Mouse (Mus musculus) lung, embryonic 15.5 days (tissue): ENCODE data around the gene Asic2. TPM values are rescaled to one million over a fixed set of nuclear protein-coding genes. Genes with fewer than 3 reads are reported as not detected.
A peak's percentile ranks its signal among the peaks of the same experiment; 100 is the strongest.

ENCODE experiments used
- ATAC-seq: fragments of 200-750 bp; cut with Nextera tagmentation; 2 replicates; pipeline ENCODE4 v1.8.0; 2017; ENCODE audit warnings: moderate number of reproducible peaks, borderline replicate concordance; ENCODE audit not compliant: low FRiP score, low TSS enrichment; ENCODE audit errors: extremely low read depth
- H3K27ac ChIP-seq: fragments of 300-500 bp; sonication (generic); 2 replicates; pipeline ENCODE4 v1.5.1; 2015; ENCODE audit warnings: moderate library complexity, mild to moderate bottlenecking, inconsistent platforms
- H3K27me3 ChIP-seq: fragments of 300-500 bp; sonication (generic); 2 replicates; pipeline ENCODE4 v1.6.1; 2015; ENCODE audit warnings: inconsistent platforms
- H3K36me3 ChIP-seq: fragments of 300-500 bp; sonication (generic); 2 replicates; pipeline ENCODE4 v1.6.1; 2015; ENCODE audit warnings: inconsistent platforms
- H3K4me1 ChIP-seq: fragments of 300-500 bp; sonication (generic); 2 replicates; pipeline ENCODE4 v1.6.1; 2015; ENCODE audit warnings: inconsistent platforms
- H3K4me2 ChIP-seq: fragments of 300-500 bp; sonication (generic); 2 replicates; pipeline ENCODE4 v1.6.1; 2015; ENCODE audit warnings: inconsistent platforms, mild to moderate bottlenecking, moderate library complexity
- H3K4me3 ChIP-seq: fragments of 300-500 bp; sonication (generic); 2 replicates; pipeline ENCODE4 v1.5.1; 2015; ENCODE audit warnings: mild to moderate bottlenecking, inconsistent platforms
- H3K9ac ChIP-seq: fragments of 300-500 bp; sonication (generic); 2 replicates; pipeline ENCODE4 v1.6.1; 2015; ENCODE audit warnings: inconsistent platforms
- H3K9me3 ChIP-seq: fragments of 300-500 bp; sonication (generic); 2 replicates; pipeline ENCODE4 v1.6.1; 2016; ENCODE audit warnings: inconsistent platforms
- WGBS: fragments of 180-500 bp; shearing (Covaris S2); methylation state at CpG from one replicate; pipeline ENCODE4 v1.1.7; 2015; 5-methylcytosine and 5-hydroxymethylcytosine counted together
- polyA plus RNA-seq: library from polyadenylated mRNA; unstranded; fragments of >200 nt; fragmentation: Nextera tagmentation; extraction: Ambion mirVana; gene quantifications from 2 replicates; pipeline ENCODE4 v1.2.1, GENCODE M21; 2015

The Asic2 gene
- polyA plus RNA-seq, 1 experiment from 2014 or later: 0.37 TPM

GRCm38 (mm10) chr11:81496446-81496845 lies 471.8 kb downstream of the Asic2 start:
- no peak overlapping the region for H3K27ac ChIP-seq
- WGBS: 35% methylated on average over 1 of the region's 1 CpGs
- ATAC-seq: no peak
- H3K4me2 ChIP-seq: no peak overlapping the region
- no peaks in the 10 kb centered on the region for H3K9me3 ChIP-seq
- H3K9ac ChIP-seq: no peak overlapping the region
- H3K36me3 ChIP-seq: no peaks in the 10 kb centered on the region
- H3K27me3 ChIP-seq: no peaks in the 10 kb centered on the region
- H3K4me1 ChIP-seq: no peaks in the 10 kb centered on the region
- no peak overlapping the region for H3K4me3 ChIP-seq

DNA sequence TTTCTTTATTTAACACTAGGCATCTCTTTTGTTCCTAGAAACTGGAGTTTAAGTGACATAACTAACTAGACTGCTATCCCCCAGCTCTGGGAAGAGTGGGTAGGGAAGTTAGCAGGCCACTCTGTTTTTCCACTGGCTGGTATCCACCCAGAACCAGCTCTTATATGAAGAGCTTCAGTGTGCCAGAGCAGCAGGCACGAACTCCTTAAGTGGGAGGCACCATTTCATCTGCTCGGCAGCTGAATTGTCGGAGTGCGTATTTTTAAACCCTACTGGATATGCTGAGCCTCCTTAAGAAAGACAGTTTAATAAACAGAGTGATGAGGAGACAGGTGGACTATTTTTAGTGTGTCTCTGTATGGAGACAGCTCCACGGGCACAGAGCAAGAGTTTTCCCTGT lies 475.9 kb downstream of the Asic2 start:
- Histone ChIP-seq H3K27ac (no peak overlapping the region), H3K4me3 (no peak overlapping the region), H3K36me3 (no peaks in the 10 kb centered on the region), H3K9ac (no peak overlapping the region), H3K4me2 (no peak overlapping the region), H3K27me3 (no peaks in the 10 kb centered on the region), H3K4me1 (no peaks in the 10 kb centered on the region), H3K9me3 (no peaks in the 10 kb centered on the region)
- no peak for ATAC-seq
- WGBS: 59% methylated on average over 5 of the region's 5 CpGs

DNA sequence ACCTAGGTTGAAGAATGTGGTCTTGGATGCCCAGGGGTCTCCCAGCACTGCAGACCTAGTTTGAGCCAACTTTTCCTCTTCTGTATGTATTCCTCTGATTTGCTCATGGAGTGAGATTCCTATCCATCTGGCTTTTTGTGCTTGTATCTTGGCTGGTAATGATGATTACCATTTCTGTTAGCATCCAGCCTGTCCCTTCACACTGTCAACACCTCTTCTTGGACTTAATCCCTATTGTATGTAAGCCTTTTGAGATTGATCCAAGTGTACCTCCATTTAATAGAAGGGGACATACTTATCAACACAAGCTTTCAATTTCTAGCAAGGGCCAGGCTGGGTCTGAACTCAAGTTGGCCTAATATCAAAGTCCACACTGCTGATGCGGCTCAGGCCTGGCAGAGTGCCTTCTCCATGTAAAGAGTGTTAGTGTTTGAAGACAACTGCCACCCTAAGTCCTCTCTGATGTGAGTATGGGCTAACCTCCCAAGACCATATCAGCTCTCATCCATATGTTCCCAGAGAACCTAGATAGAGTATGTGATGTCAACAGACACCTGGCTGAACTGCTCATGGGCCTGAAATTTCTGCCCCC lies 479.0 kb downstream of the Asic2 start:
- Histone ChIP-seq H3K9me3 (no peaks in the 10 kb centered on the region), H3K27me3 (no peaks in the 10 kb centered on the region), H3K27ac (no peak overlapping the region), H3K4me1 (no peaks in the 10 kb centered on the region), H3K4me2 (no peak overlapping the region), H3K36me3 (no peaks in the 10 kb centered on the region), H3K4me3 (no peak overlapping the region), H3K9ac (no peak overlapping the region)
- WGBS: 55% methylated on average over 1 of the region's 1 CpGs
- 0 out of 2 replicates have a peak, but pooled peaks have one; percentile 23 for ATAC-seq

- no peaks in the 10 kb centered on the region for H3K4me1 ChIP-seq
- no peak overlapping the region for H3K9ac ChIP-seq
- H3K36me3 ChIP-seq: no peaks in the 10 kb centered on the region
- no peaks in the 10 kb centered on the region for H3K9me3 ChIP-seq
- H3K27me3 ChIP-seq: no peaks in the 10 kb centered on the region
- no peak for ATAC-seq
- H3K27ac ChIP-seq: no peak overlapping the region
- 66% methylated on average over 5 of the region's 5 CpGs for WGBS
- H3K4me2 ChIP-seq: no peak overlapping the region
- no peak overlapping the region for H3K4me3 ChIP-seq
These were observed 479.6 kb downstream of the Asic2 start for GRCm38 (mm10) chr11:81488681-81489080.

- Histone ChIP-seq H3K4me1 (no peaks in the 10 kb centered on the region), H3K4me3 (no peak overlapping the region), H3K27me3 (no peaks in the 10 kb centered on the region), H3K9ac (no peak overlapping the region), H3K9me3 (0 out of 2 replicates have a peak, but pooled peaks cover 5% of the 10 kb centered on the region), H3K4me2 (no peak overlapping the region), H3K27ac (no peak overlapping the region), H3K36me3 (no peaks in the 10 kb centered on the region)
- WGBS: 12% methylated on average over 6 of the region's 6 CpGs
- ATAC-seq: no peak
These were observed 481.9 kb downstream of the Asic2 start for GRCm38 (mm10) chr11:81486265-81486940.

GRCm38 (mm10) chr11:81481198-81481597 lies 487.1 kb downstream of the Asic2 start:
- H3K4me3 ChIP-seq: no peak overlapping the region
- no peak for ATAC-seq
- H3K27me3 ChIP-seq: no peaks in the 10 kb centered on the region
- H3K36me3 ChIP-seq: no peaks in the 10 kb centered on the region
- H3K4me2 ChIP-seq: no peak overlapping the region
- H3K9me3 ChIP-seq: 0 out of 2 replicates have a peak, but pooled peaks cover 6% of the 10 kb centered on the region
- 30% methylated on average over 3 of the region's 3 CpGs for WGBS
- H3K4me1 ChIP-seq: no peaks in the 10 kb centered on the region
- H3K27ac ChIP-seq: no peak overlapping the region
- H3K9ac ChIP-seq: no peak overlapping the region

- H3K27me3 ChIP-seq: no peaks in the 10 kb centered on the region
- ATAC-seq: no peak
- no peaks in the 10 kb centered on the region for H3K4me1 ChIP-seq
- no peaks in the 10 kb centered on the region for H3K36me3 ChIP-seq
- no peak overlapping the region for H3K27ac ChIP-seq
- H3K4me3 ChIP-seq: no peak overlapping the region
- no peaks in the 10 kb centered on the region for H3K9me3 ChIP-seq
- no peak overlapping the region for H3K4me2 ChIP-seq
- no peak overlapping the region for H3K9ac ChIP-seq
These were observed 492.0 kb downstream of the Asic2 start for GRCm38 (mm10) chr11:81476231-81476630.

- Histone ChIP-seq H3K9me3 (no peaks in the 10 kb centered on the region), H3K4me1 (no peaks in the 10 kb centered on the region), H3K4me2 (no peak overlapping the region), H3K9ac (no peak overlapping the region), H3K27me3 (no peaks in the 10 kb centered on the region), H3K27ac (no peak overlapping the region), H3K4me3 (no peak overlapping the region), H3K36me3 (no peaks in the 10 kb centered on the region)
- 74% methylated on average over 2 of the region's 2 CpGs for WGBS
- no peak for ATAC-seq
These were observed 494.1 kb downstream of the Asic2 start for GRCm38 (mm10) chr11:81474121-81474520.

DNA sequence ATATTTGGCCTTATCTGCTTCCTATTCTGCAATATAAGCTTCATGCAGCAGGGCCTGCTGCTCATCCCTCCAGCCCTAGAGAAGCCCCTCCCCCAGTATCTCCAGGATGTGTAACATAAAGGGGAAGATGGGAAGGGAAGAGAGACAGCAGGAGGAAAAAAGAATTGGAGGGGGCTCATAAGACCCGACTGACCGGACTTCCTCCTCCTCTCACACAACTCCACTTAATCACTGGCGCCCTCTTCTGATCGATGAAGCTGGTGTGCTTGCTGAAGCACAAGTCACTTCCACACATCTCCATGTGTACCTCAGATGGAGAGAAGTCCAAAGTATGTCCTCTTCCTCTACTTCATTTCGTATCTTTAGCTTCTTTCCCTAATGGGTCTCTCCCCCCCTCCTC lies 506.1 kb downstream of the Asic2 start:
- WGBS: 8% methylated on average over 5 of the region's 5 CpGs
- ATAC-seq: no peak
- H3K4me1 ChIP-seq: no peaks in the 10 kb centered on the region

GRCm38 (mm10) chr11:81461748-81462147 lies 506.5 kb downstream of the Asic2 start:
- Histone ChIP-seq H3K4me1 (no peaks in the 10 kb centered on the region), H3K9ac (no peak overlapping the region), H3K4me3 (no peak overlapping the region), H3K27ac (no peak overlapping the region), H3K9me3 (no peaks in the 10 kb centered on the region), H3K36me3 (no peaks in the 10 kb centered on the region), H3K27me3 (no peaks in the 10 kb centered on the region), H3K4me2 (no peak overlapping the region)
- 30% methylated on average over 4 of the region's 4 CpGs for WGBS
- ATAC-seq: no peak

More for the DNA sequence above, 506.1 kb downstream of the Asic2 start:
- Histone ChIP-seq H3K36me3 (no peaks in the 10 kb centered on the region), H3K27ac (no peak overlapping the region), H3K27me3 (no peaks in the 10 kb centered on the region), H3K4me2 (no peak overlapping the region), H3K9me3 (no peaks in the 10 kb centered on the region), H3K9ac (no peak overlapping the region), H3K4me3 (no peak overlapping the region)

DNA sequence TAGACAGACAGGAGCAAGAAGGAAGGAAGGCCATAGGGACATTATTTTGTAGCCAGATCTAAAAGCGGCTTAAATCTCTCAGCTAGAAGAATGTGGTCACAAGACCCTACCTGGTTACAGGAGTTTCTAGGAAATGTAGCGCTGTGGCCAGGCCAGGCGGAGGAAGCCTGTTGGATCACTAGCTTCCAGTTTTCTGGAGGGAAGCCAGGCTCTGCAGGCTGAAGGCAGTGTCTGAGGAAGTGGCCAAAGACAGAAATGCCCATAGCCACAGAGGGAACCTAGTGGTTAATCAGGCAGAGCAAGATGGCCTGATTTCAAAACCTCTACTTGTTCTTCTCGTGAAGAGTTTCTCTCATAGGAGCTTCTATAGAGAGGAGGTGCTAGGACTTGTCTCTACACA lies 513.3 kb downstream of the Asic2 start:
- Histone ChIP-seq H3K9me3 (no peaks in the 10 kb centered on the region), H3K9ac (no peak overlapping the region), H3K36me3 (no peaks in the 10 kb centered on the region), H3K27ac (no peak overlapping the region), H3K4me3 (no peak overlapping the region), H3K27me3 (no peaks in the 10 kb centered on the region), H3K4me1 (peaks cover 6% of the 10 kb centered on the region; the same call in 1 of the 2 replicates), H3K4me2 (no peak overlapping the region)
- ATAC-seq: no peak
- 76% methylated on average over 4 of the region's 4 CpGs for WGBS

DNA sequence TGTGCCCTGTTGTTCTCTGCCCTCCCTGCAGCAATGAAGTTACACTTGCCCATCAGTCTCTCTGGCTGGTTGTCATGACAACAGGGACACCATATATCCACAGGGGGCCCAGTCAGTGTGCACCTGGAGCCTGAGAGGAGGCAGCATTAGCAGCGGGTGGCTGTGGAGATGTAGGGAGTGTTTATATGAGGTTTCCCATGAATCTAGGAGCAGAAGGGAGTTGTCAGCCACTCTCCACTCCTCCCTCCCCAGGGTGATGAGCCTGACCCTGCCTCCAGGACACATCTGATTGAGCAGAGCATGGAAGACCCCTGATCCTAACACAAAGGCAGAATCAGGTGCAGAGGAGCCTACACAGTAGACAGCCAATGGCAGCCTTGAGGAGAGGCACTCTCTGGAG lies 514.1 kb downstream of the Asic2 start:
- 45% methylated on average over 1 of the region's 1 CpGs for WGBS
- Histone ChIP-seq H3K9ac (no peak overlapping the region), H3K4me2 (no peak overlapping the region), H3K36me3 (no peaks in the 10 kb centered on the region), H3K27ac (no peak overlapping the region), H3K27me3 (no peaks in the 10 kb centered on the region), H3K9me3 (no peaks in the 10 kb centered on the region), H3K4me3 (no peak overlapping the region), H3K4me1 (peaks cover 7% of the 10 kb centered on the region; the same call in 1 of the 2 replicates)
- no peak for ATAC-seq
